Mouse (Mus musculus) bone marrow macrophage, adult 2 months (primary cell): ENCODE measurements at regions not wholly inside any gene's neighbourhood (a gene's known extent, or its start where the extent isn't known, plus 50 kb on each side); places are given as distances from the start of the nearest gene placed in this dataset.

Source experiments
- CTCF ChIP-seq: IDR thresholded peaks from 2 replicates; pipeline ENCODE4 v1.5.1; 2012; ENCODE audit warnings: low read depth, mild to moderate bottlenecking, low read length, moderate library complexity
- POLR2A ChIP-seq: IDR thresholded peaks from 2 replicates; pipeline ENCODE4 v1.6.1; 2012; ENCODE audit warnings: mild to moderate bottlenecking, low read depth, low read length, borderline replicate concordance

DNA sequence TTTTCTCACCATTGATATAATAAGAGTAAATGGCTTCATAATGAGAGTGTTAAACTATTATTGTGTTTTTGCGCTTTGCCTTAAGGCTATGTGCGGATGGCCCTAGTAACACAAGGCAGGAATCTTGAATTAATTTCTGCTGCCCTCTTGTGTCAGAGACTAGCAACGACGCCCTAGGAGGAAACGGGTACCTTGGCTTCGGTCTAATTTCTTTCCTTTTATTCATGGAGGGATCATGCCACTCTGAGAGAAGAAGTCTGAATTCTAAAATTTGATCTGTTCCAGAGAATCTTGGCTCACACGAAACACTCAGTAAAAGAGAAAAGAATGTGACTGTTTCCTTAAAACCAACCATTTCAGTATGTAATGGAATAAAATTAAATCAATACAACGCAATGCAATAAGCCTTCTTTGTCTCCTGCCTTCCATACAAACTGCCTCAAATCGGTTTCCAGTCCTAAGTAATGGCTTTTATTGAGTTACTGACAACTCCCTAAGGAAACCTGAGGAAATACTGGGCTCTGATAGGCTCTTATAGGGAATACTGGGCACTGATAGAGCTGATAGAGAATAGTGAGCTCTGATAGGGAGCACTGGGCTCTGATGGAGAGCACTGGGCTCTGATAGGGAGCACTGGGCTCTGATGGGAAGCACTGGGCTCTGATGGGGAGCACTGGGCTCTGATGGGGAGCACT is 112.0 kb upstream of the Prkcq start:
- TF ChIP-seq CTCF (no peak), POLR2A (no peak)
